ENCODE assay signal across 8 mouse cellular contexts in genomic region chr8:11098228-11098778, GRCm38 (mm10).
DNase-seq lines count a peak whose midpoint lies in the region; ATAC-seq and TF ChIP-seq lines count a peak whose summit lies in the region.

No protein-coding gene starts in this region.

- no peaks in the 10 kb centered on the region for H3K36me3 ChIP-seq in hindbrain, embryonic 16.5 days (ENCODE audit: control insufficient read depth, insufficient read depth, low read length)
- no peaks in the 10 kb centered on the region for H3K36me3 ChIP-seq in lung, postnatal 0 days (ENCODE audit: insufficient read depth, low read length)

- H3K9ac ChIP-seq in hindbrain, embryonic 16.5 days (ENCODE audit: low read depth, low read length): no peak overlapping the region
- H3K9ac ChIP-seq in lung, postnatal 0 days (replicated peaks; ENCODE audit: low read depth): no peak overlapping the region

- ATAC-seq in CD4-positive, CD25-positive, alpha-beta regulatory T cell, adult 4 months: no peak
- 0 out of 2 replicates have a peak, but pooled peaks have one; percentile 24 for ATAC-seq in hindbrain, embryonic 16.5 days
- ATAC-seq in lung, postnatal 0 days: peak; percentile 83

- no peak for TF ChIP-seq CTCF in lung, postnatal 0 days (IDR thresholded peaks at IDR 0.05)

- peak; percentile 36; the same call in 1 of the 2 replicates for TF ChIP-seq EP300 in lung, postnatal 0 days (IDR thresholded peaks at IDR 0.05)

- H3K27ac ChIP-seq in hindbrain, embryonic 16.5 days (ENCODE audit: low read depth, low read length): no peak overlapping the region
- no peak overlapping the region for H3K27ac ChIP-seq in lung, postnatal 0 days (ENCODE audit: low read length)

- H3K4me2 ChIP-seq in hindbrain, embryonic 16.5 days (ENCODE audit: low read length): no peak overlapping the region
- H3K4me2 ChIP-seq in lung, postnatal 0 days (replicated peaks; ENCODE audit: low read depth, low read length): no peak overlapping the region

- no peaks in the 10 kb centered on the region for H3K27me3 ChIP-seq in hindbrain, embryonic 16.5 days (replicated peaks; ENCODE audit: control insufficient read depth, insufficient read depth, low read length)
- no peaks in the 10 kb centered on the region for H3K27me3 ChIP-seq in lung, postnatal 0 days (replicated peaks; ENCODE audit: insufficient read depth, low read length)

- H3K4me1 ChIP-seq in hindbrain, embryonic 16.5 days (ENCODE audit: control insufficient read depth, insufficient read depth, low read depth, low read length): peaks cover 6% of the 10 kb centered on the region
- no peaks in the 10 kb centered on the region for H3K4me1 ChIP-seq in lung, postnatal 0 days (ENCODE audit: insufficient read depth, low read depth, low read length)

- 39% methylated on average over 10 of the region's 10 CpGs for WGBS in hindbrain, embryonic 16.5 days
- WGBS in lung, postnatal 0 days: 35% methylated on average over 10 of the region's 10 CpGs

- no peaks in the 10 kb centered on the region for H3K9me3 ChIP-seq in hindbrain, embryonic 16.5 days (ENCODE audit: control insufficient read depth, low read length)
- no peaks in the 10 kb centered on the region for H3K9me3 ChIP-seq in lung, postnatal 0 days (ENCODE audit: low read length)

- peak; percentile 17 for DNase-seq in CD4-positive, CD25-positive, alpha-beta regulatory T cell, adult 2 months (ENCODE audit: low read depth, low spot score)
- DNase-seq in adrenal gland, postnatal 10 days: peak; percentile 87
- peak; percentile 67 for DNase-seq in forelimb bud, embryonic 11.5 days (ENCODE audit: low read depth, low spot score)
- DNase-seq in lung, postnatal 0 days (ENCODE audit: low spot score): peak; percentile 81
- DNase-seq in retina, embryonic 14.5 days (ENCODE audit: low spot score): no peak
- DNase-seq in thymus, postnatal 10 days (ENCODE audit: low spot score in 2 of 2): no peak

- no peak overlapping the region for H3K4me3 ChIP-seq in hindbrain, embryonic 16.5 days (ENCODE audit: low read length)
- H3K4me3 ChIP-seq in lung, postnatal 0 days (ENCODE audit: low read depth, low read length): no peak overlapping the region

Comparison
In these comparisons a context has a peak if more than half of its experiments do, and no peak if none do; other contexts are left out.
1. DNase-seq: peak in CD4-positive, CD25-positive, alpha-beta regulatory T cell, adult 2 months (single experiment), adrenal gland, postnatal 10 days (single experiment), forelimb bud, embryonic 11.5 days (single experiment) and lung, postnatal 0 days (single experiment); none in retina, embryonic 14.5 days (single experiment) and thymus, postnatal 10 days (0 of 2).